Mouse (Mus musculus): ENCODE results near the gene Trip11. TPM values are rescaled to one million over a fixed set of nuclear protein-coding genes. Genes with fewer than 3 reads are reported as not detected.
A peak's percentile ranks its signal among the peaks of the same experiment; 100 is the strongest.

Gene Trip11
- polyA plus RNA-seq, 1 experiment from 2014 or later: 22.2 TPM

DNA sequence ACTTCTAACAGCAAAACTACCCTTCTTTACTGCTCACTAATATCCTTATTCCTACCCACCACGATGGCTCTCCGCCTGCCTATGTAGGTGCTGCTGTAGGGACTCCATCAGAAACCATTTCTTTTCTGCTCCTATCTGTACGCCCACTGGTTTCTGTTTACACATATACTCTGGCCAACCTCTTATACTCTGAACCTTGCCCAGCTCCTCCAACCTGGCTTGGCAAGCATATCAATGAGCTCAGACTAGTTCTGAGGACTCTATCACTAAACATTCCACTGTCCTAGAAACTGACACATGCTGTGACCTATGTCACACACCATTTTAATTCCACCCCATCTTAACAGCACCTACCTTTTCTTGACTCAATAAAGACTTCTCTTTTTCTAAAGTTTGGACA lies 23.7 kb downstream of the Trip11 start:
- Histone ChIP-seq H3K27me3 (replicated peaks; ENCODE audit: control insufficient read depth, insufficient read depth, low read length) (no peaks in the 10 kb centered on the region), H3K4me2 (ENCODE audit: low read depth, low read length) (no peak overlapping the region), H3K4me3 (ENCODE audit: low read depth, low read length) (no peak overlapping the region), H3K27ac (replicated peaks; ENCODE audit: low read depth, low read length) (no peak overlapping the region), H3K36me3 (ENCODE audit: control insufficient read depth, insufficient read depth, low read length) (peaks cover 80% of the 10 kb centered on the region), H3K9ac (ENCODE audit: low read depth, low read length) (no peak overlapping the region), H3K4me1 (ENCODE audit: control insufficient read depth, insufficient read depth, low read length) (no peaks in the 10 kb centered on the region), H3K9me3 (ENCODE audit: control insufficient read depth, low read length) (no peaks in the 10 kb centered on the region)
- no peak for ATAC-seq (ENCODE audit: low read depth)
- no peak for DNase-seq (ENCODE audit: low spot score)
- 95% methylated on average over 3 of the region's 3 CpGs for WGBS

DNA sequence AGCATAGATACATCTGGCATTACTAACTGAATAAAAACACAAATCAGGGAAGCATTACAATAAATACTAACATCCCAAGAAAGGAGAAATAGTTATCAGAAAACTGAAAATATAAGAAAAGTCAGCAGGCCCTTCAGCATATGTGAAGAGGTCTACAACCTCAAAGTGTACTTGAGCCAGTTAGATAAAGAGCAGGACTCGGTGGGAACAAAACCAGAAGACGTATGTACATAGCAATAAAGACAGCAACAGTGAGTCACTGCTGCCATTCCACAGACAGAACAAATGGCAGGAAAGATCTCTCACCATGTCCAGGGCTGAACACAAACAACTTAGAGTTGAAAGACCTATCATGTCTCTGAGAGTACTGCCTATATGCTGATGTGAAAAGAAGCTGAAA lies 24.8 kb downstream of the Trip11 start:
- Histone ChIP-seq H3K4me3 (ENCODE audit: low read depth, low read length) (no peak overlapping the region), H3K4me2 (ENCODE audit: low read depth, low read length) (no peak overlapping the region), H3K4me1 (ENCODE audit: control insufficient read depth, insufficient read depth, low read length) (no peaks in the 10 kb centered on the region), H3K27me3 (replicated peaks; ENCODE audit: control insufficient read depth, insufficient read depth, low read length) (no peaks in the 10 kb centered on the region), H3K27ac (replicated peaks; ENCODE audit: low read depth, low read length) (no peak overlapping the region), H3K9ac (ENCODE audit: low read depth, low read length) (no peak overlapping the region), H3K9me3 (ENCODE audit: control insufficient read depth, low read length) (no peaks in the 10 kb centered on the region), H3K36me3 (ENCODE audit: control insufficient read depth, insufficient read depth, low read length) (peaks cover 83% of the 10 kb centered on the region)
- ATAC-seq (ENCODE audit: low read depth) (no peak), DNase-seq (ENCODE audit: low spot score) (no peak)
- WGBS: 89% methylated on average over 2 of the region's 2 CpGs

DNA sequence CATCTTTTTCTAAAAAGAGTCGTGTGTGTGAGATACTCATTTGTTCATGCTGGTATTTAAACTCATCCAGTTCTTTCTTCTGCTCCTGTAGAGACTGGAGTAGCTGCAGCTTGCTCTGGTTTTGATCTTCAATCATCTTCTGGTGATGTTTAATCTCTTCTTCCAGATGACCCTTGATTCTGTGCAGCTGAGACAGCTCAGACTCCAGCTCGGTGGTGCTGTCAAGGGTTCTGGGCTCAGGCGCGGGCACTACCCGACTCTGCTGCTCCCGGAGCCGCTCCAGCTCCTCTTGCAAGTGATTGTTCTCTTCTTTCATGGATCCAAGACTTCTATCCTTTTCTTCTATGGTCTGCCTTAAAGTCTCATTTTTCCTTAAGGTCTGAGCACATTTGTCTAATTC lies 28.1 kb downstream of the Trip11 start:
- 96% methylated on average over 7 of the region's 7 CpGs for WGBS
- peaks cover 77% of the 10 kb centered on the region for H3K36me3 ChIP-seq (ENCODE audit: control insufficient read depth, insufficient read depth, low read length)
- DNase-seq (ENCODE audit: low spot score): no peak

DNA sequence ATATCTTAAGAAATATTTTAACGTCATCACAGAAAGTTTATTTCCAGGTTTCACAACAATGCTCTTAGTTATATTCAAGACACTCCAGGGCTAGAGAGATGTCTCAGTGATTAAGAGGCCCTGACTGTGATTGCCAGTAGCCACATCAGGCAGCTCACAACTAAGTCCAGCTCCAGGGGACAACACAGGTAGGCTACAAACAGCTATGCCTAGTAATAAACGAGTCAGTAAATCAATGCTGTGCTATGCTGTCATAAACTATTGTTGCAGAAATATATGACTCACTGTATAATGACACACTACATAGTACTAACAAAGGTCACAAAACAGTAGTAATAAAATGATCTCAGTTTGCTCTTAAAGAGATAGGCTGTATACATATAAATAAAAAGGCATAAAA lies 36.7 kb downstream of the Trip11 start:
- peaks cover 66% of the 10 kb centered on the region for H3K36me3 ChIP-seq (ENCODE audit: control insufficient read depth, insufficient read depth, low read length)
- no peak overlapping the region for H3K27ac ChIP-seq (replicated peaks; ENCODE audit: low read depth, low read length)
- no peak overlapping the region for H3K9ac ChIP-seq (ENCODE audit: low read depth, low read length)
- no peaks in the 10 kb centered on the region for H3K9me3 ChIP-seq (ENCODE audit: control insufficient read depth, low read length)
- H3K4me3 ChIP-seq (ENCODE audit: low read depth, low read length): no peak overlapping the region
- 91% methylated on average over 2 of the region's 2 CpGs for WGBS
- H3K4me2 ChIP-seq (ENCODE audit: low read depth, low read length): no peak overlapping the region
- ATAC-seq (ENCODE audit: low read depth) (no peak), DNase-seq (ENCODE audit: low spot score) (no peak)
- H3K4me1 ChIP-seq (ENCODE audit: control insufficient read depth, insufficient read depth, low read length): no peaks in the 10 kb centered on the region
- no peaks in the 10 kb centered on the region for H3K27me3 ChIP-seq (replicated peaks; ENCODE audit: control insufficient read depth, insufficient read depth, low read length)

More for the DNA sequence above, 28.1 kb downstream of the Trip11 start:
- no peak for ATAC-seq (ENCODE audit: low read depth)
- no peak overlapping the region for H3K27ac ChIP-seq (replicated peaks; ENCODE audit: low read depth, low read length)
- H3K27me3 ChIP-seq (replicated peaks; ENCODE audit: control insufficient read depth, insufficient read depth, low read length): no peaks in the 10 kb centered on the region
- H3K4me1 ChIP-seq (ENCODE audit: control insufficient read depth, insufficient read depth, low read length): no peaks in the 10 kb centered on the region
- H3K9me3 ChIP-seq (ENCODE audit: control insufficient read depth, low read length): no peaks in the 10 kb centered on the region
- no peak overlapping the region for H3K9ac ChIP-seq (ENCODE audit: low read depth, low read length)
- H3K4me3 ChIP-seq (ENCODE audit: low read depth, low read length): no peak overlapping the region
- H3K4me2 ChIP-seq (ENCODE audit: low read depth, low read length): no peak overlapping the region

DNA sequence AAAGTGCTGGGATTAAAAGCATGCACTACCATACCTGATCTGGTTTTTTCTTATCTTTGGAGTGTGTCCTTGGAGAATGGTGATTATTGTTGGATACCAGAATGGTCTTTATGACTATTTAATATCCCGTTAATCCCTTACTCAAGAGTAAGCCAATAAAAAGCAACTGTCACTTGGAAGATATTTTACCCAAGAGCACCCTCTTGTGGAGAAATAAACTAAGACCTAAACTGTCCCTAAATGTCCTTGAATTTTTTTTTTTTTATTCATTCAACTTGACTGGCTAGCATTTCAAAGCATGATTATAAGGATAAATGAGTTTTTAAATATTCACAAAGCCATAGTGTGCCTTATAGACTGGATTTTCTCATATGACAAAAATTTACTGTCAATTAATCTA lies 38.0 kb downstream of the Trip11 start:
- no peaks in the 10 kb centered on the region for H3K9me3 ChIP-seq (ENCODE audit: control insufficient read depth, low read length)
- peak; percentile 59 for DNase-seq (ENCODE audit: low spot score)
- H3K27ac ChIP-seq (replicated peaks; ENCODE audit: low read depth, low read length): no peak overlapping the region
- H3K4me3 ChIP-seq (ENCODE audit: low read depth, low read length): no peak overlapping the region
- 62% methylated on average over 1 of the region's 1 CpGs for WGBS
- ATAC-seq (ENCODE audit: low read depth): no peak
- H3K9ac ChIP-seq (ENCODE audit: low read depth, low read length): no peak overlapping the region
- H3K27me3 ChIP-seq (replicated peaks; ENCODE audit: control insufficient read depth, insufficient read depth, low read length): no peaks in the 10 kb centered on the region
- peaks cover 64% of the 10 kb centered on the region for H3K36me3 ChIP-seq (ENCODE audit: control insufficient read depth, insufficient read depth, low read length)
- H3K4me1 ChIP-seq (ENCODE audit: control insufficient read depth, insufficient read depth, low read length): no peaks in the 10 kb centered on the region
- no peak overlapping the region for H3K4me2 ChIP-seq (ENCODE audit: low read depth, low read length)

DNA sequence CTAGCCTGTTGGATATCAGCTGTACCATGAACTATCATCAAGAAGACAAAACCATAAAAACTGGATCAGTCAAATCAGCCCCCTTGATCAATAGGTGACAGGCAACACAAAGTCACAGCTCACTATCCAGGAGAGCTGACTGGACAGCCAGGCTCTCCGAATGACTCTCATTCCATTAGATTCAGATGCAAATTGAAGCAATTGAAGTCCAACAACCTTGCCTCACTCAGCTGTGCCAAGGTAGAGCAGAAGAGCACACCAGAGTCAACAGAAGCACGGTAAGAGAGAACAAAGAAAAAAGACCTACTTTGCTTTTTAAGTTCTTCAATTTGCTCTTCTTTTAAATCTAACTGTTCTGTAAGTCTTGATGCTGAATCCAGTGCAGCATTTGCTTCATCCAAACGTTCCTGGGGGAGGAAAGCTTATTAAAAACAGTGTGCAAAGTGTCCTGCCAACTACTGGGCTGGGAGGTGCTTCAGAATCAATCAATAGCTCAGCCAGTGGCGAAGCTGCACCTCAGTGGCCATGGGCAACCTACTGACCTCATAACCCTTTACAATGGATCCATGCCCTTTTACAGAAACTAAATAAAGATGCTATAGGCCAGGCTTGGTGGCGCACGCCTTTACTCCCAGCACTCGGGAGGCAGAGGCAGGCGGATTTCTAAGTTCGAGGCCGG lies 50.6 kb downstream of the Trip11 start:
- Histone ChIP-seq H3K27ac (replicated peaks; ENCODE audit: low read depth, low read length) (no peak overlapping the region), H3K4me1 (ENCODE audit: control insufficient read depth, insufficient read depth, low read length) (no peaks in the 10 kb centered on the region), H3K36me3 (ENCODE audit: control insufficient read depth, insufficient read depth, low read length) (peaks cover 43% of the 10 kb centered on the region), H3K4me2 (ENCODE audit: low read depth, low read length) (no peak overlapping the region), H3K9me3 (ENCODE audit: control insufficient read depth, low read length) (no peaks in the 10 kb centered on the region), H3K27me3 (replicated peaks; ENCODE audit: control insufficient read depth, insufficient read depth, low read length) (no peaks in the 10 kb centered on the region), H3K4me3 (ENCODE audit: low read depth, low read length) (no peak overlapping the region), H3K9ac (ENCODE audit: low read depth, low read length) (no peak overlapping the region)
- DNase-seq (ENCODE audit: low spot score) (no peak), ATAC-seq (ENCODE audit: low read depth) (no peak)
- 88% methylated on average over 10 of the region's 10 CpGs for WGBS

DNA sequence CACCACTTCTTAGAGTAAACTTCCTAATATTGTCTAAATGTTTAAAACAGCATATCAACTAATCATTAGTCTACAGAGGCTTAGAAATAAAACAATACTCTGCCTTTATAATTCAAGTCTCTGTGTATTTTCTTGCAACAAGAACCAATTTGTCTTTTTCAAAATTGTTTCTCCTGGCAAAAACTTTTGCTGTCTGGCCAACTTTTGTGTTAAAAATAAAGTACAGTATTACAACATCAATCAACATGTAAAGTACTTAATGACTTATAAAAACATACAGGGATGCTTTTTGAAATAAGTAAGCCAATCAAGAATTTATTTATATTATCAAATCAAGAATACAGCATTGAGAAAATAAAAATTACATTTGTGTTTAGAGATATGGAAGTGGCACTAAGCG lies 52.8 kb downstream of the Trip11 start:
- H3K4me1 ChIP-seq (ENCODE audit: control insufficient read depth, insufficient read depth, low read length): no peaks in the 10 kb centered on the region
- no peak for ATAC-seq (ENCODE audit: low read depth)
- WGBS: 85% methylated on average over 1 of the region's 1 CpGs

DNA sequence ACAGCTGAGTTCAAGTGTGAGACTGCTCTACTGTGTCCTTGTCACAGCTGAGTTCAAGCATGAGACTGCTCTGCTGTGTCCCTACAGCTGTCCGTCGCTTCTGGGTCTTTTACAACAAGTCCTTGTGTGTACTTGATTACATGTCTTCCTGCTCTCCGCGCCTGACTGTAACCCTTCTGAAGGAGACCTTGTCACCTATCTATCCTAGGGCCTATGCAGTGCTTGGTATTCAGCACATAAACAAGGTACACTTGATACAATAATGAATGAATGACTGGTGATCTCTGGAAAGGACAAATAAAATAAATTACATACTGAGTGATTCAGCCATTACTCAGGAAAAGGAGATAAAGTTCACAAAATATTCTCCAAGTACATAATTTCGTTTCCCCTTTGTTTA lies 55.1 kb downstream of the Trip11 start:
- Histone ChIP-seq H3K36me3 (ENCODE audit: control insufficient read depth, insufficient read depth, low read length) (peaks cover 25% of the 10 kb centered on the region), H3K4me3 (ENCODE audit: low read depth, low read length) (no peak overlapping the region), H3K27me3 (replicated peaks; ENCODE audit: control insufficient read depth, insufficient read depth, low read length) (no peaks in the 10 kb centered on the region), H3K4me1 (ENCODE audit: control insufficient read depth, insufficient read depth, low read length) (no peaks in the 10 kb centered on the region), H3K9me3 (ENCODE audit: control insufficient read depth, low read length) (no peaks in the 10 kb centered on the region), H3K4me2 (ENCODE audit: low read depth, low read length) (no peak overlapping the region), H3K27ac (replicated peaks; ENCODE audit: low read depth, low read length) (no peak overlapping the region), H3K9ac (ENCODE audit: low read depth, low read length) (no peak overlapping the region)
- DNase-seq (ENCODE audit: low spot score) (no peak), ATAC-seq (ENCODE audit: low read depth) (no peak)
- WGBS: 87% methylated on average over 5 of the region's 5 CpGs

More for the DNA sequence above, 52.8 kb downstream of the Trip11 start:
- H3K4me2 ChIP-seq (ENCODE audit: low read depth, low read length): no peak overlapping the region
- H3K9me3 ChIP-seq (ENCODE audit: control insufficient read depth, low read length): no peaks in the 10 kb centered on the region
- H3K9ac ChIP-seq (ENCODE audit: low read depth, low read length): no peak overlapping the region
- no peak for DNase-seq (ENCODE audit: low spot score)
- H3K36me3 ChIP-seq (ENCODE audit: control insufficient read depth, insufficient read depth, low read length): peaks cover 31% of the 10 kb centered on the region
- no peaks in the 10 kb centered on the region for H3K27me3 ChIP-seq (replicated peaks; ENCODE audit: control insufficient read depth, insufficient read depth, low read length)
- no peak overlapping the region for H3K27ac ChIP-seq (replicated peaks; ENCODE audit: low read depth, low read length)
- no peak overlapping the region for H3K4me3 ChIP-seq (ENCODE audit: low read depth, low read length)

DNA sequence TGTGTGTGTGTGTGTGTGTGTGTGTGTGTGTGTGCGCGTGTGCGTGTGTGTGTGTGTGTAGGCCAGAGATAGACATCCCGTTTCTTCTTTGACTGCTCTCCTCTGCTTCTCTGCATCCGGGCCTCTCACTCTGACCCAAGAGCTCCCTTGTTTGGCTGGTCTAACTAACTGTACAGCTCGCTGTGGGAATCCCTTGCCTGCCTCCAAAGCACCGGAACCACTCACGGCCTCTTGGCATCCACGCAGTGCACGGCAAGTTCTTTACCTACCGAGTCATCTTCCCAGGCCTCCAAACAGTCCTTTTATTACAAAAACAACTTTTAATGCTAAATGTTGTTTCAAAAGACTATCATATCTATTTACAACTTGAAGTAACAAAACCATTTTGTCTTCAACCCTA lies 58.7 kb downstream of the Trip11 start:
- 91% methylated on average over 11 of the region's 11 CpGs for WGBS
- Histone ChIP-seq H3K4me2 (ENCODE audit: low read depth, low read length) (no peak overlapping the region), H3K4me3 (ENCODE audit: low read depth, low read length) (no peak overlapping the region)

More for the DNA sequence above, 58.7 kb downstream of the Trip11 start:
- Histone ChIP-seq H3K4me1 (ENCODE audit: control insufficient read depth, insufficient read depth, low read length) (no peaks in the 10 kb centered on the region), H3K27me3 (replicated peaks; ENCODE audit: control insufficient read depth, insufficient read depth, low read length) (no peaks in the 10 kb centered on the region), H3K9me3 (ENCODE audit: control insufficient read depth, low read length) (no peaks in the 10 kb centered on the region), H3K36me3 (ENCODE audit: control insufficient read depth, insufficient read depth, low read length) (peaks cover 9% of the 10 kb centered on the region; the same call in 1 of the 2 replicates), H3K9ac (ENCODE audit: low read depth, low read length) (no peak overlapping the region), H3K27ac (replicated peaks; ENCODE audit: low read depth, low read length) (no peak overlapping the region)
- DNase-seq (ENCODE audit: low spot score) (no peak), ATAC-seq (ENCODE audit: low read depth) (no peak)

All from embryonic facial prominence, embryonic 14.5 days (tissue).